Mouse (Mus musculus) layer of hippocampus, postnatal 10 days (tissue): Measurements from ENCODE around the gene Ssx2ip. TPM values are rescaled to one million over a fixed set of nuclear protein-coding genes. Genes with fewer than 3 reads are reported as not detected.
"Not testable (repeated sequence)": the region's sequence is repeated elsewhere in the genome, so short reads cannot be mapped to it uniquely, and the experiment has no call there.

ENCODE experiments used
- DNase-seq, 2 experiments: peaks; one replicate each; pipeline ENCODE4 v3.0.0; 2021; ENCODE audit warnings: low spot score in 2 of 2
- total RNA-seq, 2 experiments: library from RNA; stranded (reverse); gene quantifications; 2 replicates each; pipeline ENCODE4 v1.2.3; 2021

Ssx2ip gene
- total RNA-seq, 2 experiments from 2014 or later: 191 to 199 TPM

GRCm38 (mm10) chr3:146399203-146399602, 5.2 kb upstream of the Ssx2ip start:
- no peak for DNase-seq

DNA sequence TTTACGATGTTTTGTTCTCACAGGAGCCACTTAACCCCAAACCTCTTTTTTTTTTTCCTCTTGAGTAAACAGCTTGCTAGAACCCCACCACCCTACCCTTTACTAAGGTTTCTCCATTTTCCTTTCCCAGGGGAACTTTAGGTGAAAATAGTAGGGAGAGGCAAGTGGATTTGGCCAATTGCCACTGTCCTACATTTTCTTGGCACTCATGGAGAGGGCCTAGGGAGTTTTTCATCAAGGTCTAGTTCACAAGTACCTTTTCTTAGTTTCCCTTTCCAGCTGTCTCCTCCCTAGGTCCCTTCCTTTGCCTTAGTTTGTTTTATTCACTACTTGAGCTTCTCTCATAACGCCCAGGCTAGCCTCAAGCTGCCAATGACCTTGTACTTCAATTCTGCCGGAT, 672 bp upstream of the Ssx2ip start:
- no peak for DNase-seq

- no peak for DNase-seq
Observed at GRCm38 (mm10) chr3:146405213-146406006, 968 bp downstream of the Ssx2ip start.

DNA sequence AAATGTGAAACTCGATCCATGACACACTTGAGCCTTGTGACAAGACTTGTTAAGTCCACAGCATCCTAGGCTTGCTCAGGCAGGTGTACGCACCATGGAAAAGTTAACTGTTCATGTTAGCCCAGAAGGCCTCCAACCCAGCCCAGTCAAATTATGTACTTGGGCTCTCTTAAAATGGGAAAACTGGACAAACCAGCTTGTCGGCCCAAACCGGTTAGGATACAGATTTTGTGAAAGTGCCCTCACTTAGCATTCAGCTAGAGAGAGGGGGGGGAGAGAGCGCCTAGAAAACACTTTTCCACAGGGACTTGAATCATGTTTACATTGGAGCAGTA, 1.5 kb downstream of the Ssx2ip start:
- DNase-seq: no peak

GRCm38 (mm10) chr3:146407086-146407721, 2.8 kb downstream of the Ssx2ip start:
- DNase-seq: no peak

- DNase-seq: no peak
Observed at GRCm38 (mm10) chr3:146410114-146410513, 5.7 kb downstream of the Ssx2ip start.

- no peak for DNase-seq
Observed at GRCm38 (mm10) chr3:146412008-146412407, 7.6 kb downstream of the Ssx2ip start.

DNA sequence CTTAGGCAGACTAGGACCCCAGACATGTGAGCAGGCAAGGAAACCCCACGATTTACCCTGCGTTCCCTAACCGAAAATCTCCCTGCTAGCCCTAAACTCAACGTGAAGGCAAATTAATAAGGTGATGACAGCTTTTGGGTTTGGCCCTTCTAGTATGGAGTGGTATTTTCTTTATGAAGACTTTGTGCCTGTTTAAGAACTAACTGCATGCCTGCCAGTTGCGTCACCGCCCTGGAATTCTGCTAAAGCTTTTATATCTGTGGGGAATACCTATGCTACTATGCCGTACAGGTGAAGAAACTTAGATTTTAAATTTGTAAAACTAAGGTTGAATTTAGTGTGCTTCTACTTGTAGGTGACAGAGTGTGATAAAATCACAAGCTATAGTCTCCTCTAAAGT, 8.0 kb downstream of the Ssx2ip start:
- no peak for DNase-seq

- no peak for DNase-seq
Observed at GRCm38 (mm10) chr3:146413016-146413415, 8.6 kb downstream of the Ssx2ip start.

DNA sequence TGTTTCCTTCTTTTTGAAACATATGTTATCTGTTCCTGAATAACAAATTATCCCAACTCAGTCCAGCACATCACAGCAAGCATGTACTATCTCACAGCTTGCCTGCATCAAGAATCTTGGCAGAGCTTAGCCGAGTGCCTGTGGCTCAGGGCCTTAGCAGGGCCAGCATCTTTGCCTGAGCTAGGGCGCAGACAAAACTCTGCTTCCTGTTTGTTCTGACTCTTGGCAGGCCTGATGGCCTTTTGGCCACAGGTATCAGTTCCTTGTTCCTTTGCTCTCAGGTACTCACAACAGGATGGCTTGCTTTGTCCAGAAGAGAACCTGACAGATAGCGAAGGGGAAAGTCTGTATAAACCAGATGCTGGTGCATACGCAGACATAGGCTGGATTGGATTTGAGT, 9.6 kb downstream of the Ssx2ip start:
- no peak for DNase-seq

DNA sequence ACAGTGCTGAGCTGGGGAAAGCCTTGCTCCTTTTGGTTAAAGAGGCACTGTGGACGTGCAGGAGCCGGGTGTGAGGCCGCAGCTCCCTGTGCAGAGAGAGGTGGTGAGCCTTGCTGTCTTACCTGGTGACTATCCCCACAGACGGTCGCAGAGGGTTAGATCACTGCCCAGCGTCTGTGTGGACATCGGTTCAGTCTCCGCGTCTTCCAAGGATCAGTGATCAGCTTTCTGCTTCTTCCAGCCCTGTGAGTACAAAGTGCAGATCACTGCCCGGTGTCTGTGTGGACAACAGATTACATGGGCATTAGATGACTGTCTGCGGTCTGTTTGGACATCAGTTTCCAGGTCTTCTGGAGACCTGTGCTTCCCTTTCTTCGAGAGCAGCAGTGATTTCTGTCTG, 10.1 kb downstream of the Ssx2ip start:
- DNase-seq: no peak

- no peak for DNase-seq
Observed at GRCm38 (mm10) chr3:146417873-146418272, 13.4 kb downstream of the Ssx2ip start.

DNA sequence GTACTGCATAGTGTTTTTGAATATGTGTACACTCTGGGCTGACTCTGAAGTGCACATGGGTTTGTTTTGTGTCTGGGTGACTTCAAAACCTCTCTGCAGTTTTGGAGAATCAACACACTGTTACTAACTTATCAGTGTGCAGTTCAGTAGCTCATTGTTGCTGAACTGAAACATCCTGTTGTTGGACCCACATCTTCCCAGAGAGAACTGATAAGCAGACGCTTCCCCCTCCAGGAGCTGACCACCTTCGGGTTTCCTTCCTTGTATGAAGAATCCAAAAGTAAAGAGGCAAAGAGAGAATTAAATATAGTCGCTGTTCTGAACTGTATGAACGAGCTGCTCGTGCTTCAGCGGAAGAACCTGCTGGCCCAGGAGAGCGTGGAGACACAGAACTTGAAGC, 14.5 kb downstream of the Ssx2ip start:
- DNase-seq: no peak

GRCm38 (mm10) chr3:146419534-146419933, 15.1 kb downstream of the Ssx2ip start:
- DNase-seq: no peak

- DNase-seq: no peak
Observed at GRCm38 (mm10) chr3:146419992-146420537, 15.6 kb downstream of the Ssx2ip start.

DNA sequence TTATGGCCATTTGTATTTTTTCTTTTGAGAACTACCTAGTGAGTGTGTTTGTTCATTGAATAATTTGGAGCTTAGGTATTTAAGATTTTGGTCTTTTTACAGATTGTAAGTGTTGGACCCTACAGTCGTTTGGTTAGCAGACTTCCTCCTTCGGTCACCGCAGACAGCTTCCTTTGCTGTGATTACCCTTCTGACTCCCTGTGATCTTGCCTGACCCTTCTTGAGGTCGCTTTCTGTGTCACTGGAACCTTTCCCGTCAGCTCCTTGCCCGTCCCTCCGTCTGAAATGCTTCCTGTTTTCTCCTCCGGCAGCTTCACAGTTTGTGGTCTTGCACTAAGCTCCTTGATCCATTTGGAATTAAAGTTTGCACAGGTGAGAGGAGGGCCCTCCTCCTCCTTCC, 17.3 kb downstream of the Ssx2ip start:
- DNase-seq: no peak

DNA sequence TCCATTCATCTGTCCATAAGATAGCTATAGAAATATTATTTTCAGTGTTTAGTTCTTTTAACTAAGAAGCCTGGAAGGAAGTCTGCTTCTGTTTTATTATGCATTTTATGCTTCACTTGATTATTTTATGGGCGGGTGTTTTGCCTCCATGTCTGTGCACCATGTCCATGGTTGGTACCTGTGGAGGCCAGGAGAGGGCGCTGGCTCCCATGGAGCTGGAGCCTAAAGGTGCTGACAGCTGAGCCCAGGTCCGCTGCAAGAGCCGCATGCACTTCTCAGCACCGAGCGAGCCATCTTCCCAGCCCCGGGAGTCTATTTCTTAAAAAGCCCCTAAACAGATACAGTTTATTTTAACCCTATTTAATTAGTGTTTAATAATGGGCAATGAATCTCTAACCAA, 19.3 kb downstream of the Ssx2ip start:
- no peak for DNase-seq

DNA sequence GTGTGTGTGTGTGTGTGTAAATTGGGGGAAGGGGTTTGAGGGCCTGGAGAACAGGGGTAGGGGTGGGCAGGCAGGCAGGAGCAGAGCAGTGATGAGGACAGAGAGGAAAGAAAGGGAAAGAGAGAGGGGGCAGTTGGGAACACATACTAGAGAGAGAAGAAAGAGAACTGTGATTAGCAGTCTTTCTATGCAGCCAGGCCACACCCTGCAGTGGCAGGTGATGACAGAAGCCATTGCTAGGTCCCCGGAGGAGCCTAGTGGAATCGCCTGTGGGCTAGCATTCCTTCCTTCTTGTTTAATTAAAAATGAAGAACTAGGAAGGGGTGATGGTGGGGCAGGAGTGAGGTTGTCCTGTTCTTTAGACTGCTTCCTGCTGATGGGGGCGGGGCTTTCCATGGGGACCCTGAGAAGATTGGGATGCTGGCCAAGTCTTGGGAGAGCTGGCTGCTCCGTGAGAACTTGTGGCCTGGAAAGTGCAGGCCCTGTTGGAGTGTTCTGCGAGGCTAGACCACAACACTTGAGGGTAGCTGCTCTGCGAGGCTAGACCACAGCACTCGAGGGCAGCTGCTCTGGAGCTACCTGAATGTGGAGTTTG, 20.0 kb downstream of the Ssx2ip start:
- no peak for DNase-seq

GRCm38 (mm10) chr3:146425902-146426301, 21.5 kb downstream of the Ssx2ip start:
- no peak for DNase-seq

DNA sequence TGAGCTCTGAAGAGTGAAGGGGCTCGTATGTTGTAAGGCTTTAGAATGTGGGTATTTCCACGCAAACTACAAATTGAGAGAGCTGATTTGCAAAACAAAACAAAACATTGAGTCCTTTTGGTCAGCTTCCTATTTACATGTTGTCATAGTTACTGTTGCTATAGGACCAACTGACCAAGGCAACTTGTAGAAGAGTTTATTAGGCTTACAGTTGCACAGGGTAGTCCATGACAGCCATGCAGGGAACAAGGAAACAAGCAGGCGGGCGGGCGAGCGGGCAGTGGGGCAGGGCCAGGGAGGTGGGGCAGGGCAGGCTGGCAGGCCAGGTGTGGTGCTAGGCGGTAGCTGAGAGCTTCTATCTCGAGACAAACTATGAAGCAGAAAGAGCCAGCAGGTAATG, 22.0 kb downstream of the Ssx2ip start:
- DNase-seq: no peak

DNA sequence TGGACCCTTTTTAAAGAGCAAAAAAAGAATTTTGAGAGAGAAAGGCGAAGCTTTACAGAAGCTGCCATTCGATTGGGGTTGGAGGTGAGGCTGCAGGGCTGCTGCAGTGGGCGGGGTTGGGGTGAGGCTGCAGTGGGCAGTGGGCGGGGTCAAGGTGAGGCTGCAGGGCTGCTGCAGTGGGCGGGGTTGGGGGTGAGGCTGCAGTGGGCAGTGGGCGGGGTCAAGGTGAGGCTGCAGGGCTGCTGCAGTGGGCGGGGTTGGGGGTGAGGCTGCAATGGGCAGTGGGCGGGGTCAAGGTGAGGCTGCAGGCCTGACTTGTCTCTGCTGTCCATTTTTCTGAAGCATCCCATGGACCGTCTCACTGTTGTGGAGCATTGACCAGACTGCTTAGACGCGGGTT, 28.6 kb downstream of the Ssx2ip start:
- not testable (repeated sequence) for DNase-seq

- DNase-seq: no peak
Observed at GRCm38 (mm10) chr3:146433681-146434350, 29.4 kb downstream of the Ssx2ip start.
